ENCODE assay signal across 8 mouse cellular contexts in the genomic region with DNA sequence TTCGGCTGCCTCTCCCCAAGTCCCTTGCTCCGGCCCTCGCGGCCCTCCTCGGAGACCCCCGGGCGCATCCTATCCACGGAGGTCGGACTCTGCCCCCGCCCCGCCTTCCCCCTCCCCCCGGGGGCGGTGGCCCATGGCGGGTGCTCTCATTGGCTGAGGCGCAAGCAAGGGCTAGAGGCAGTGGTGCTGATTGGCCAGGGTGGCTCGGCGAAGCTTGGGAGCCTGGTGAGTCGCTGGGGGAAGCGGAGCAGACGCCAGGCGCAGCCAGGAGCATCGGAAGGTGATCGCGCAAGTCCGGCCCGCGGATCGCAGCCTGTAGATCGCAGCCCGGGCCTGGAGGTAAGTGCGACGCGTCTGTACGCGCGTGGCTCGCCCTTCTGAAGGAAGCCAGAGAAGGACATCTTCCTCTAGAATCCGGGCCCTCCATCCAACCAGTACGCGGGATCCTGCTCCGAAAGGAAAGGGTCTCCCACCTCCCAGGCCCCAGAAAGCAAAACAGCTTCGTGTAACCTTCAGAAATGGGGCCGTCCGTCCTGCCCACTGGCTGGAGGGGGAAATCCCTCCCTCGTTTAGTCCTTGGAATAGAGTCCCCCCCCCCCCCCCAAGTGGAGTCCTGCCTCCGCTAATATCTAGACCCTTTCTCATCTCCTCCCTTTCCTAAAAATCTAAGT. TPM values are rescaled to one million over a fixed set of nuclear protein-coding genes. Genes with fewer than 3 reads are reported as not detected.
DNase-seq lines count a peak whose midpoint lies in the region; ATAC-seq and TF ChIP-seq lines count a peak whose summit lies in the region.

A gene (plus strand): TSS at position 194 of the 671 bp plus-strand sequence.

- H3K9me3 ChIP-seq in forebrain, embryonic 10.5 days: no peaks in the 10 kb centered on the region
- H3K9me3 ChIP-seq in heart, embryonic 13.5 days: no peaks in the 10 kb centered on the region
- H3K9me3 ChIP-seq in kidney, embryonic 16.5 days (ENCODE audit: low read length): no peaks in the 10 kb centered on the region
- no peaks in the 10 kb centered on the region for H3K9me3 ChIP-seq in limb, embryonic 15.5 days
- no peaks in the 10 kb centered on the region for H3K9me3 ChIP-seq in midbrain, postnatal 0 days (ENCODE audit: low read length)
- no peaks in the 10 kb centered on the region for H3K9me3 ChIP-seq in stomach, embryonic 14.5 days (ENCODE audit: control insufficient read depth, low read depth, low read length)

- WGBS in forebrain, embryonic 10.5 days: under 1% methylated on average over 46 of the region's 46 CpGs
- under 1% methylated on average over 37 of the region's 46 CpGs for WGBS in heart, embryonic 13.5 days
- under 1% methylated on average over 45 of the region's 46 CpGs for WGBS in kidney, embryonic 16.5 days
- WGBS in limb, embryonic 15.5 days: under 1% methylated on average over 43 of the region's 46 CpGs
- WGBS in midbrain, postnatal 0 days: under 1% methylated on average over 39 of the region's 46 CpGs
- WGBS in stomach, embryonic 14.5 days: under 1% methylated on average over 45 of the region's 46 CpGs

- DNase-seq in CD4-positive helper T cell, adult 2 months (ENCODE audit: low read depth, low spot score): peak; percentile 64
- DNase-seq in brain, embryonic 18.5 days (ENCODE audit: low read depth, low spot score): peak; percentile 88
- peak; percentile 93 for DNase-seq in forebrain, embryonic 10.5 days (ENCODE audit: extremely low spot score, low spot score)
- peak; percentile 97 for DNase-seq in midbrain, postnatal 0 days (ENCODE audit: low spot score)

- peak within 1 kb of the TSS; percentile 66 for H3K4me3 ChIP-seq in forebrain, embryonic 10.5 days
- H3K4me3 ChIP-seq in heart, embryonic 13.5 days: peak within 1 kb of the TSS; percentile 70
- peak within 1 kb of the TSS; percentile 60 for H3K4me3 ChIP-seq in kidney, embryonic 16.5 days (ENCODE audit: low read length)
- peak within 1 kb of the TSS; percentile 64 for H3K4me3 ChIP-seq in limb, embryonic 15.5 days
- H3K4me3 ChIP-seq in midbrain, postnatal 0 days (ENCODE audit: low read depth, low read length): peak within 1 kb of the TSS; percentile 54
- peak within 1 kb of the TSS; percentile 55 for H3K4me3 ChIP-seq in stomach, embryonic 14.5 days (ENCODE audit: low read depth, low read length)

- H3K4me1 ChIP-seq in forebrain, embryonic 10.5 days: peaks cover 18% of the 10 kb centered on the region
- peaks cover 30% of the 10 kb centered on the region for H3K4me1 ChIP-seq in heart, embryonic 13.5 days
- H3K4me1 ChIP-seq in kidney, embryonic 16.5 days (ENCODE audit: insufficient read depth, low read length): peaks cover 13% of the 10 kb centered on the region
- H3K4me1 ChIP-seq in limb, embryonic 15.5 days: peaks cover 19% of the 10 kb centered on the region
- peaks cover 14% of the 10 kb centered on the region for H3K4me1 ChIP-seq in midbrain, postnatal 0 days (ENCODE audit: insufficient read depth, low read length)
- H3K4me1 ChIP-seq in stomach, embryonic 14.5 days (ENCODE audit: control insufficient read depth, insufficient read depth, low read length): peaks cover 9% of the 10 kb centered on the region

- TF ChIP-seq CTCF in midbrain, postnatal 0 days (IDR thresholded peaks at IDR 0.05): no peak

- peaks cover 57% of the 10 kb centered on the region for H3K27me3 ChIP-seq in forebrain, embryonic 10.5 days (ENCODE audit: poor library complexity, severe bottlenecking)
- H3K27me3 ChIP-seq in heart, embryonic 13.5 days (replicated peaks): no peaks in the 10 kb centered on the region
- no peaks in the 10 kb centered on the region for H3K27me3 ChIP-seq in kidney, embryonic 16.5 days (ENCODE audit: insufficient read depth, low read length)
- no peaks in the 10 kb centered on the region for H3K27me3 ChIP-seq in limb, embryonic 15.5 days
- no peaks in the 10 kb centered on the region for H3K27me3 ChIP-seq in midbrain, postnatal 0 days (ENCODE audit: insufficient read depth, low read length)
- no peaks in the 10 kb centered on the region for H3K27me3 ChIP-seq in stomach, embryonic 14.5 days (ENCODE audit: control insufficient read depth, insufficient read depth, low read length)

- ATAC-seq in heart, embryonic 13.5 days (ENCODE audit: extremely low read depth, insufficient number of reproducible peaks, low FRiP score, low TSS enrichment): peak; percentile 86
- peak; percentile 100 for ATAC-seq in kidney, embryonic 16.5 days (ENCODE audit: low FRiP score, low TSS enrichment)
- ATAC-seq in limb, embryonic 15.5 days (ENCODE audit: insufficient number of reproducible peaks, low FRiP score, low TSS enrichment, low read depth): peak; percentile 98
- peak; percentile 99 for ATAC-seq in midbrain, postnatal 0 days (ENCODE audit: low FRiP score)
- ATAC-seq in stomach, embryonic 14.5 days (ENCODE audit: insufficient number of reproducible peaks, insufficient read depth, low FRiP score, low read depth): peak; percentile 99

- peak within 1 kb of the TSS; percentile 77 for H3K27ac ChIP-seq in forebrain, embryonic 10.5 days
- peak within 1 kb of the TSS; percentile 70 for H3K27ac ChIP-seq in heart, embryonic 13.5 days (replicated peaks)
- H3K27ac ChIP-seq in kidney, embryonic 16.5 days (ENCODE audit: low read length): peak within 1 kb of the TSS; percentile 60
- peak within 1 kb of the TSS; percentile 61 for H3K27ac ChIP-seq in limb, embryonic 15.5 days
- H3K27ac ChIP-seq in midbrain, postnatal 0 days (ENCODE audit: low read depth, low read length): peak within 1 kb of the TSS; percentile 60
- H3K27ac ChIP-seq in stomach, embryonic 14.5 days (ENCODE audit: low read length): no peak within 1 kb of the TSS

- H3K36me3 ChIP-seq in forebrain, embryonic 10.5 days (replicated peaks): no peaks in the 10 kb centered on the region
- peaks cover 4% of the 10 kb centered on the region; the same call in 1 of the 2 replicates for H3K36me3 ChIP-seq in heart, embryonic 13.5 days
- H3K36me3 ChIP-seq in kidney, embryonic 16.5 days (ENCODE audit: insufficient read depth, low read length): no peaks in the 10 kb centered on the region
- H3K36me3 ChIP-seq in limb, embryonic 15.5 days: 0 out of 2 replicates have a peak, but pooled peaks cover 4% of the 10 kb centered on the region
- H3K36me3 ChIP-seq in midbrain, postnatal 0 days (ENCODE audit: insufficient read depth, low read length): no peaks in the 10 kb centered on the region
- no peaks in the 10 kb centered on the region for H3K36me3 ChIP-seq in stomach, embryonic 14.5 days (ENCODE audit: control insufficient read depth, insufficient read depth, low read length)

- peak within 1 kb of the TSS; percentile 83 for H3K4me2 ChIP-seq in heart, embryonic 13.5 days
- peak within 1 kb of the TSS; percentile 82 for H3K4me2 ChIP-seq in kidney, embryonic 16.5 days (replicated peaks; ENCODE audit: low read depth, low read length)
- H3K4me2 ChIP-seq in limb, embryonic 15.5 days: peak within 1 kb of the TSS; percentile 78
- H3K4me2 ChIP-seq in midbrain, postnatal 0 days (ENCODE audit: low read depth, low read length, poor library complexity, severe bottlenecking): peak within 1 kb of the TSS; percentile 74
- H3K4me2 ChIP-seq in stomach, embryonic 14.5 days (replicated peaks; ENCODE audit: low read depth, low read length): peak within 1 kb of the TSS; percentile 83

- H3K9ac ChIP-seq in heart, embryonic 13.5 days: peak within 1 kb of the TSS; percentile 83
- H3K9ac ChIP-seq in kidney, embryonic 16.5 days (replicated peaks; ENCODE audit: low read length): peak within 1 kb of the TSS; percentile 68
- H3K9ac ChIP-seq in limb, embryonic 15.5 days: peak within 1 kb of the TSS; percentile 42
- H3K9ac ChIP-seq in midbrain, postnatal 0 days (replicated peaks; ENCODE audit: low read length, poor library complexity, severe bottlenecking): peak within 1 kb of the TSS; percentile 63
- 0 out of 2 replicates have a peak within 1 kb of the TSS, but pooled peaks have one; percentile 30 for H3K9ac ChIP-seq in stomach, embryonic 14.5 days (replicated peaks; ENCODE audit: low read depth, low read length)

RNA-seq across cellular contexts. Expression of the gene that starts here (rescaled TPM):
- polyA plus RNA-seq in forebrain, embryonic 10.5 days (2016; fragmentation: Nextera tagmentation; extraction: Ambion mirVana): 16.2 and 16.8 TPM in 2 replicates
- polyA plus RNA-seq in heart, embryonic 13.5 days (2015; fragmentation: Nextera tagmentation; extraction: Ambion mirVana): 41.2 and 41.3 TPM in 2 replicates
- 46.7 and 48.5 TPM in 2 replicates for polyA plus RNA-seq in kidney, embryonic 16.5 days (2015; fragmentation: Nextera tagmentation; extraction: Ambion mirVana)
- polyA plus RNA-seq in limb, embryonic 15.5 days (2015; fragmentation: Nextera tagmentation; extraction: Ambion mirVana): 19.8 and 24.0 TPM in 2 replicates
- 117 and 137 TPM in 2 replicates for total RNA-seq in midbrain, postnatal 0 days (2014; rRNA removed)
- 89.4 and 92.7 TPM in 2 replicates for polyA plus RNA-seq in midbrain, postnatal 0 days (2015; fragmentation: Nextera tagmentation; extraction: Ambion mirVana)
- 16.2 and 19.0 TPM in 2 replicates for polyA plus RNA-seq in stomach, embryonic 14.5 days (2014; fragmentation: Nextera tagmentation; extraction: Ambion mirVana)

Comparison
In these comparisons a context has a peak if more than half of its experiments do, and no peak if none do; other contexts are left out.
1. H3K9ac ChIP-seq: peak in every context shown above with its lines; median percentile 83 in heart, embryonic 13.5 days; 68 in kidney, embryonic 16.5 days; 63 in midbrain, postnatal 0 days; 42 in limb, embryonic 15.5 days; 30 in stomach, embryonic 14.5 days.